Mouse (Mus musculus): ENCODE measurements around the gene Ppp1ca.

- no peak for TF ChIP-seq CTCF (IDR thresholded peaks at IDR 0.05; ENCODE audit: borderline replicate concordance, control insufficient read depth, extremely low read depth, insufficient read depth, low read length, poor library complexity)
- no peak for TF ChIP-seq POLR2A (IDR thresholded peaks at IDR 0.05; ENCODE audit: control insufficient read depth, extremely low read depth, insufficient read depth, low read length, poor library complexity)
Observed at GRCm38 (mm10) chr19:4166678-4167476, 25.0 kb upstream of the Ppp1ca start.
